Mouse (Mus musculus): ENCODE data around the gene Cldn10. TPM values are rescaled to one million over a fixed set of nuclear protein-coding genes. Genes with fewer than 3 reads are reported as not detected.
"Not testable (repeated sequence)": the region's sequence is repeated elsewhere in the genome, so short reads cannot be mapped to it uniquely, and the experiment has no call there.

The Cldn10 gene
- polyA plus RNA-seq, 1 experiment from 2014 or later, result 1.5 TPM

DNA sequence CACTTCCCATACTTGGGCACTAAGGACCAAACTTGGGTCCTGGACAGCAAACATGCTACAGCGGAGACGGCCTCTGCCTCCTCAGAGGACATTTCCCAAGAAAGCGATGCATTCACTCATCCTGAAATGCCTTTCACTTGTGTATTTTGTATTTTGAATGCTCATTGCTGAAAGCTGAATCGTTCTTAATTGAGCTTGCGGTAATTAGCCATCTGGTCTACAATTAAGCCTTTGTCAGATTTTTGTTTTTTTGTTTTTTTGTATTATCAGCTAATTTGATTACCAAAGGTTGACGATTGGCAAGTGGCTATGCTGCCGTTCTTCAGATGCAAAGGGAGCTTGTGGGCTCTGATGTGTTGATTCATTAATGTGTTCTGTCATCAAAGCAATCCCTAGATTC is 5.2 kb downstream of the Cldn10 start:
- Histone ChIP-seq H3K9me3 (no peaks in the 10 kb centered on the region), H3K4me3 (no peak overlapping the region), H3K27ac (no peak overlapping the region), H3K4me2 (replicated peaks) (no peak overlapping the region), H3K9ac (no peak overlapping the region), H3K36me3 (no peaks in the 10 kb centered on the region), H3K4me1 (peaks cover 11% of the 10 kb centered on the region), H3K27me3 (no peaks in the 10 kb centered on the region; the same call in 1 of the 2 replicates)
- no peak for ATAC-seq (ENCODE audit: low FRiP score, low read depth)
- WGBS, result 90% methylated on average over 7 of the region's 7 CpGs

DNA sequence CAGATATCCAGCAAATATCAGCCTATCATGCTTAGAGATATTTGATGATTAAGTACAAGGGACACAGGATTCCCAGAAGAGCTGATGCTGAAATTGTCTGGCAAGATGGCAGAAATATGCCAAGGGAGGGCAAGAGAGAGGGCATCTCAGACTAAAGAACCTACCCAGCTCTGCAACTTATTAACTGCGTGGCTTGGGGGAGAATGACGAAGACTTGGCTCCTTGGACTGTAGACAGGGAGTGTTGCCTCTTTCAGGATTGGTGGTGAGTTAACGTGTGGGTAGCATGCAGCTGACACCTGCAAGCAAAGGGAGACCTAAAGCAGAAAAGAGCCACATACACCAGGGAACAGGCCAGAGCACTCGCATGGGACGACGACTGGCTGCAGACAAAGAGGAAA is 5.7 kb downstream of the Cldn10 start:
- no peak overlapping the region for H3K4me2 ChIP-seq (replicated peaks)
- H3K27me3 ChIP-seq, result no peaks in the 10 kb centered on the region; the same call in 1 of the 2 replicates
- no peak overlapping the region for H3K4me3 ChIP-seq
- peaks cover 11% of the 10 kb centered on the region for H3K4me1 ChIP-seq
- H3K9me3 ChIP-seq, result no peaks in the 10 kb centered on the region
- no peak overlapping the region for H3K9ac ChIP-seq
- ATAC-seq (ENCODE audit: low FRiP score, low read depth), result no peak
- 89% methylated on average over 6 of the region's 6 CpGs for WGBS
- H3K27ac ChIP-seq, result no peak overlapping the region
- no peaks in the 10 kb centered on the region for H3K36me3 ChIP-seq

- Histone ChIP-seq H3K4me1 (peaks cover 11% of the 10 kb centered on the region), H3K27me3 (no peaks in the 10 kb centered on the region; the same call in 1 of the 2 replicates), H3K9ac (no peak overlapping the region), H3K27ac (no peak overlapping the region), H3K9me3 (no peaks in the 10 kb centered on the region), H3K4me2 (replicated peaks) (no peak overlapping the region), H3K36me3 (no peaks in the 10 kb centered on the region), H3K4me3 (no peak overlapping the region)
- ATAC-seq (ENCODE audit: low FRiP score, low read depth), result no peak
- WGBS, result 61% methylated on average over 1 of the region's 1 CpGs
Measured at GRCm38 (mm10) chr14:118794196-118794595, 6.5 kb downstream of the Cldn10 start.

DNA sequence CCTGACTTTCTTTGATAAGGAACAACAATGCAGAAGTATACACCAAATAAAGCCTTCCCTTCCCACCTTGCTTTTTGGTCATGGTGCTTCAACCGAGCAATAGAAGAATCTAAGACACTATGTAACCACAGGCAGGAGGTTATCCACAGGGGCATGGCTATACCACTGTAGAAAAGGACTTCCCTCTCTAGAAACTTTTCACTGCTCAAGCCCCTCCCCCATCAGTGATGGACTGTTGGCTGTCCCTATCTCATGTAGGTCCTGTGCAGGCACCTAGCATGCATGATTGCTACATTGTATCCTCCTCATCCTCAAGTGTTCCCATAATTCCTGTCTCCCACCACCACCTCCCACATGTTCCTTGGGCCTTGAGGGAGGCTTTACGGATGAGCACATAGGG is 7.2 kb downstream of the Cldn10 start:
- H3K27ac ChIP-seq, result no peak overlapping the region
- 91% methylated on average over 2 of the region's 2 CpGs for WGBS
- H3K27me3 ChIP-seq, result no peaks in the 10 kb centered on the region; the same call in 1 of the 2 replicates
- no peaks in the 10 kb centered on the region for H3K9me3 ChIP-seq
- H3K4me3 ChIP-seq, result no peak overlapping the region
- ATAC-seq (ENCODE audit: low FRiP score, low read depth), result no peak
- H3K9ac ChIP-seq, result no peak overlapping the region
- H3K4me2 ChIP-seq (replicated peaks), result no peak overlapping the region
- H3K4me1 ChIP-seq, result peaks cover 11% of the 10 kb centered on the region
- H3K36me3 ChIP-seq, result no peaks in the 10 kb centered on the region

DNA sequence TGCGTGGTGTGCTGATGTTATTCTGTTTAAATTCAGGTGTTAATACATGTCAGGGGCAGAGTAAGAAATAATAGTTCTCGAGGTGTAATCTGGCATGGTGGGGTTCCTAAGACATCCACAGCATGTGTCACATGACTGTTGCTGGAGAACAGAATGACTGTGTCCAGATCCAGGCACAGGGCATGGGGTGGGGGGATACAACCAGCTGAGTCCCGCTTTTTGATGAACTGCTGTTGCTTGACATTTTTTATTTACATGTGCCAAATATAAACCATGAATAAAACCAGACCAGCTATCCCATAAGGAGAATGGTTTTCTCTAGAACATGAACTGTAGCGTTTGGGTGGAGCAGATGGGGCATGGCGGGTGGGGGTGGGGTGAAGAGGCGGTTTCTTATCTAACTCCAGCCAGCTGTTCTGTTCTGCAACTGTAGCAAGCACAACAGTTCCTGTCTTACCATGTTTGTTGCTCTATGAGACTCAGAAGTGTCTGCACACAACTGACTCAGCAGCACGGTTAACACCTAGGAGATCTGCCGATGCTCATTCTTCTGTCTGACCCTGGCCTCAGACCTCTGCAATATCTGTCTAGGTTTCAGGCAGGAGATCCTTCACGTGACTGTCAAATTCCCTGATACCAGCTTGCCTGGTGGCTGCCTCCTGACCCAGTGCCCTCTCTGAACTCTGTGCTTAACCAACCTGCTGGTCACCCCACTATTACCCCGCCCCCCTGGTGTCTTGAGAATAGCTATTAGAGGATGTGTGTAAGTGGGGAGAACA is 8.4 kb downstream of the Cldn10 start:
- Histone ChIP-seq H3K4me3 (no peak overlapping the region), H3K27ac (no peak overlapping the region), H3K27me3 (no peaks in the 10 kb centered on the region; the same call in 1 of the 2 replicates), H3K9ac (no peak overlapping the region), H3K36me3 (no peaks in the 10 kb centered on the region), H3K4me2 (replicated peaks) (no peak overlapping the region), H3K4me1 (peaks cover 11% of the 10 kb centered on the region), H3K9me3 (no peaks in the 10 kb centered on the region)
- 57% methylated on average over 10 of the region's 10 CpGs for WGBS
- ATAC-seq (ENCODE audit: low FRiP score, low read depth), result peak; percentile 65; the same call in 1 of the 2 replicates

GRCm38 (mm10) chr14:118796694-118797058 is 9.0 kb downstream of the Cldn10 start:
- Histone ChIP-seq H3K27me3 (no peaks in the 10 kb centered on the region; the same call in 1 of the 2 replicates), H3K4me3 (no peak overlapping the region), H3K4me2 (replicated peaks) (no peak overlapping the region), H3K9ac (no peak overlapping the region), H3K36me3 (no peaks in the 10 kb centered on the region), H3K27ac (no peak overlapping the region), H3K9me3 (no peaks in the 10 kb centered on the region), H3K4me1 (peaks cover 11% of the 10 kb centered on the region)
- WGBS, result 52% methylated on average over 5 of the region's 5 CpGs
- no peak for ATAC-seq (ENCODE audit: low FRiP score, low read depth)

GRCm38 (mm10) chr14:118797270-118797669 is 9.6 kb downstream of the Cldn10 start:
- Histone ChIP-seq H3K4me2 (replicated peaks) (no peak overlapping the region), H3K4me1 (peaks cover 11% of the 10 kb centered on the region), H3K27me3 (no peaks in the 10 kb centered on the region; the same call in 1 of the 2 replicates), H3K9ac (no peak overlapping the region), H3K36me3 (no peaks in the 10 kb centered on the region), H3K4me3 (no peak overlapping the region), H3K27ac (no peak overlapping the region), H3K9me3 (no peaks in the 10 kb centered on the region)
- ATAC-seq (ENCODE audit: low FRiP score, low read depth), result no peak
- WGBS, result 79% methylated on average over 9 of the region's 9 CpGs

- Histone ChIP-seq H3K36me3 (no peaks in the 10 kb centered on the region), H3K9ac (no peak overlapping the region), H3K4me1 (peaks cover 11% of the 10 kb centered on the region), H3K27ac (no peak overlapping the region), H3K9me3 (no peaks in the 10 kb centered on the region), H3K4me3 (no peak overlapping the region), H3K4me2 (replicated peaks) (no peak overlapping the region), H3K27me3 (no peaks in the 10 kb centered on the region; the same call in 1 of the 2 replicates)
- ATAC-seq (ENCODE audit: low FRiP score, low read depth), result no peak
- WGBS, result 54% methylated on average over 9 of the region's 9 CpGs
Measured at GRCm38 (mm10) chr14:118799918-118800317, 12.2 kb downstream of the Cldn10 start.

DNA sequence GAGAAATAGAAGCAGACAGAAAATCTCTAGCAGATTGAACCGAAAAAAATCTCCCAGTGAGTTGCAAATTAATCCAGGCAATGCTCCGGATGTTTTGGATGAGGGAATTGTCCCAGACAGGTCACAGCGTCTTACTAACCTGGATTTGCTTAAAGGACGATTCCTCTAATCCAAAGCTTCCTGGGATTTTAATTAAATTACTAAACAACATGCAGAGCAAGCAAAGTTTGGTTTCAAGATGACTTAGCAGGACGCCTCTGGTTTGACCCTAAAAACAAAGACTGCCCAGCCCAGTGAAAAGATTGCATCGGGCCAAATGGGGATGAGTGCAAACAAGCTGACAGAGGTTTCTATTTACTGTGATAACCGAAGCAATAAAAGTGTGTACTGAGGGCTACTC is 16.2 kb downstream of the Cldn10 start:
- H3K4me3 ChIP-seq, result no peak overlapping the region
- H3K4me1 ChIP-seq, result no peaks in the 10 kb centered on the region
- no peaks in the 10 kb centered on the region for H3K27me3 ChIP-seq
- WGBS, result 31% methylated on average over 7 of the region's 7 CpGs
- H3K4me2 ChIP-seq (replicated peaks), result no peak overlapping the region
- no peak for ATAC-seq (ENCODE audit: low FRiP score, low read depth)
- no peak overlapping the region for H3K9ac ChIP-seq
- H3K36me3 ChIP-seq, result no peaks in the 10 kb centered on the region
- H3K9me3 ChIP-seq, result no peaks in the 10 kb centered on the region
- H3K27ac ChIP-seq, result no peak overlapping the region

- Histone ChIP-seq H3K9ac (no peak overlapping the region), H3K4me2 (replicated peaks) (no peak overlapping the region), H3K4me1 (no peaks in the 10 kb centered on the region), H3K9me3 (no peaks in the 10 kb centered on the region), H3K27me3 (no peaks in the 10 kb centered on the region), H3K27ac (no peak overlapping the region), H3K4me3 (no peak overlapping the region), H3K36me3 (no peaks in the 10 kb centered on the region)
- WGBS, result 35% methylated on average over 6 of the region's 6 CpGs
- no peak for ATAC-seq (ENCODE audit: low FRiP score, low read depth)
Measured at GRCm38 (mm10) chr14:118804351-118804750, 16.6 kb downstream of the Cldn10 start.

DNA sequence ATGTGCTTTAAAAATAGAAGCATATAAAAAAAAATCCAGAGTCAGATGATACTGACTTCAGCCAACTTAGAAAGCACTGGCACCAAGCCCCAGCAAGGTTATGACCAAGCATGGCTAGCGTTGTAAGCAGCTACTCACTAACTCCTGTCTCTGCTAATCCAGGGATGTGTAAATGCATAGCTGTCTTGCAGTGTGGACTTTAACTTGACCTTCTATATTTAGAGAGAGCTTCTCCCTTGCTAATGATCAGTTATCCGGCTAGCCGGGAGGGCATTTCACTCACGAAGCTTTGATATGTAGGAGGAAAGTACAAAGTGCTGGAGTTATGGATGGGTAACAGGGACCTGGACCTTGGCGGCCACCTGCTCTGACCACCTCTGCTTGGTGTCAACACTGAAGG is 19.9 kb downstream of the Cldn10 start:
- 88% methylated on average over 5 of the region's 5 CpGs for WGBS
- no peak for ATAC-seq (ENCODE audit: low FRiP score, low read depth)

GRCm38 (mm10) chr14:118808183-118808582 is 20.5 kb downstream of the Cldn10 start:
- H3K27ac ChIP-seq; H3K36me3 ChIP-seq; H3K4me2 ChIP-seq (replicated peaks); H3K27me3 ChIP-seq; H3K9ac ChIP-seq; H3K4me1 ChIP-seq; H3K9me3 ChIP-seq; ATAC-seq (ENCODE audit: low FRiP score, low read depth); H3K4me3 ChIP-seq: not testable (repeated sequence)
- WGBS, result 80% methylated on average over 2 of the region's 2 CpGs

More for the DNA sequence above, 19.9 kb downstream of the Cldn10 start:
- Histone ChIP-seq H3K27ac (no peak overlapping the region), H3K36me3 (no peaks in the 10 kb centered on the region), H3K4me3 (no peak overlapping the region), H3K4me2 (replicated peaks) (no peak overlapping the region), H3K9ac (no peak overlapping the region), H3K4me1 (no peaks in the 10 kb centered on the region), H3K9me3 (no peaks in the 10 kb centered on the region), H3K27me3 (no peaks in the 10 kb centered on the region)

- Histone ChIP-seq H3K27me3 (peaks cover 7% of the 10 kb centered on the region), H3K4me3 (no peak overlapping the region), H3K9me3 (no peaks in the 10 kb centered on the region), H3K4me1 (no peaks in the 10 kb centered on the region), H3K9ac (no peak overlapping the region), H3K36me3 (no peaks in the 10 kb centered on the region), H3K27ac (no peak overlapping the region), H3K4me2 (replicated peaks) (no peak overlapping the region)
- no peak for ATAC-seq (ENCODE audit: low FRiP score, low read depth)
- 81% methylated on average over 4 of the region's 4 CpGs for WGBS
Measured at GRCm38 (mm10) chr14:118809686-118810085, 22.0 kb downstream of the Cldn10 start.
